ENCODE assay signal across 20 mouse cellular contexts in genomic region chr8:64282806-64283205, GRCm38 (mm10).
DNase-seq lines count a peak whose midpoint lies in the region.
"Had no signal": no experiment of that assay in that cellular context is flagged by ENCODE, and none has a peak within 500 bp of the region (broad histone marks: within the 10 kb centered on the region; RNA-seq: fewer than 3 reads in every experiment).

No protein-coding gene starts in this region.

- DNase-seq in cerebellum, adult 11-12 months: peak; percentile 16
- no peak for DNase-seq in cerebellum, postnatal 4 days (ENCODE audit: low spot score in 2 of 2)
- DNase-seq in cerebellum, adult 18-20 months: peak; percentile 30 to 31
- peak; percentile 45 to 66 for DNase-seq in cerebellum, postnatal 10 days
- DNase-seq in retina, postnatal 1 day: peak; percentile 44
- DNase-seq in right cerebral cortex, postnatal 10 days (ENCODE audit: low spot score in 2 of 2): no peak
- no peak for DNase-seq in layer of hippocampus, adult 11-12 months (ENCODE audit: low spot score)
- no peak for DNase-seq in gastrocnemius, postnatal 25 days
- DNase-seq: adrenal gland, adult 2 months; adrenal gland, postnatal 36 days; gastrocnemius, postnatal 36 days; heart, adult 2 months; heart, postnatal 14 days; kidney, adult 11 months; kidney, postnatal 14 days; liver, embryonic 13.5 days; lung, adult 18-20 months; lung, postnatal 4 days; right cerebral cortex, postnatal 25 days; thymus, postnatal 14 days had no signal

Comparison
In these comparisons a context has a peak if more than half of its experiments do, and no peak if none do; other contexts are left out.
1. DNase-seq: peak in cerebellum, adult 11-12 months (single experiment), cerebellum, adult 18-20 months (2 of 2), cerebellum, postnatal 10 days (2 of 2) and retina, postnatal 1 day (single experiment); none in cerebellum, postnatal 4 days (0 of 2), right cerebral cortex, postnatal 10 days (0 of 2), layer of hippocampus, adult 11-12 months (single experiment) and gastrocnemius, postnatal 25 days (single experiment).